Mouse (Mus musculus): ENCODE data around the gene Pnpla6.

Gene Pnpla6

DNA sequence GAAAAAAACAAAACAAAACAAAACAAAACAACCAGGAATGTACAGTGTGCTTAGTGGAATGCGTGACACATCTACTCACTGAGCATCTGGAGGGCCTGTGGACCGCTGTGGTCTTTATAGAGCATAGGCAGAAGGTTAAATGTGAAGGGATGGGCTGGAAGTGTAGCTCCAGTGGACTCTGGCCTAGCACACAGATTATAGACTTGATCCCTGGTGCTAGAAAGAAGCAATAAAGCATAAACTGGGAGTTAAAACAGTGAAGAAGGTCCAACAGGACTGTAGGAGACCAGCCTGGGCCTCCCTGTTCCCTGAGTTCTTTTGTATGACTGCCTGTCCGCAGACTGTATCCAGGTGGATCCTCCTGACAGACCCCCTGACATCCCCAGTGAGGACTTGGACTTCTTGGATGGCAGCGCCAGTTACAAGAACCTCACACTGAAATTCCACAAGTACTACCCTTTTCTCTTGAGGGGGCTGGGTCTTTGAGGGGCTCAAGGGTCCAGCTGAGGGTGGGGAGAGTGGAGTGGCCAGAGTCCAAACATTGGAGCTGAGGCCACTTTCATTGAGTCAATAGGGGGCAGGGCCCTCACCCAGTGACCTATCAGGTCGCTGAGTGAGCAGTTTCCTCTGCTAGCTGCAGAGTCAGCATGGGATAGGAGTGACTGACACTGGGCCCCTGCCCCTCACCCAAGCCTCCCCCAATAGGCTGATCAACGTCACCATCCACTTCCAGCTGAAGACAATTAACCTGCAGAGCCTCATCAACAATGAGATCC lies 7.0 kb upstream of the Pnpla6 start:
- DNase-seq = no peak

DNA sequence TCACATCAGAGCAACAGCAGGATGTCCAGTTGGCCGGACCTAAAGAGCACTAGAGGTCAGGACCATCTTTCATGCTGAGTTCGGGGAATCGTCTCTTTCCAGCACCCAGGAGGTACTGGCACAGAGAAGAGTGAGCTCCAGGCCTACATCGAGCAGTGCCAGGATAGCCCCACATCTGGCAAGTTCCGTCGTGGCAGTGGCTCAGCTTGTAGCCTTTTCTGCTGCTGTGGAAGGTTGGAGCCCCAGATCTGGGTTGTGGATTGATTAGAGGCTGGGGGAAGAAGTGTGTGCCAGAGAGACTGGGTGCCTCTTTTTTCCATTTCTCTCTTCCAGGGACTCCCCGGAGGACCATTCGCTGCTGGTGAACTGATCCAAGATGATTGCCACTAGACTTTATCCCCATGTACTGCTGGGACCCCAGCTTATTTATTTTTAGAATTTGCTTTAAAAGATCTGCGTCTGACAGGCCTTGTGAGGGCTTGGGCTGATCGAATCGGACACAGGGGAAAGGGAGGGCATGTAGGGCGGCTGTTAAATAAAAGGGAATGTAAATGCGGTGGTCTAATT lies 420 bp upstream of the Pnpla6 start:
- no peak for DNase-seq

DNA sequence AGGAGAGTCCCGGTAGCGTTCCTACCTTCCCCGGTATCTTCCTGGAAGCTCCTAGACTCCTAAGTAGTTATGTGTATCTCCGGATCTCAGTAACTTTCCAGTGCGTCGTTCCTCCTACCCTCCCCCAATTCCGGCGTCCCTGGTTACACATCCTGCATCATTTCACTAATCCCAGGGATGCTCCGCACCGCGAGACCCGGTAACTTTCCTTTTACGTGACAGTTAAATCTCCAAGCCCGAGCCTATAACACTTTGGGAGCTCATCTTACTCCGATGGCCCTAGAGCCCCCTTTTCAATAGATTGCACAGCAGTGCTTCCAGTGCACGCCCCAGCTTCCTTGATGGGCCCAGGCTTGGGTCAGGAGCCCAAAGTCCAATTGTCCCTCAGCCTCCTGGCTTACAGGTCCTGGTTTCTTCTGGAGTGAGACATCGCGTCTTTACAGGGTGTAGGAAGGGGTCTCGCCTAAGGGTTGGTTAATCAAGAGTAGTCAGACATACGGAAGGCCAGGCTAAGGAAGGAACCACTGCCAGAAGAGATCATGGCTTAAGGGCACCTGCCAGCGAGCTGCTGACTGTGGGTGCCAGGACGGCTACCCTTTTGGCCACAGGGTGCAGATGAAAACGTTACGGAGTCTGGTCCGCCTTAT lies 710 bp downstream of the Pnpla6 start:
- no peak for DNase-seq

DNA sequence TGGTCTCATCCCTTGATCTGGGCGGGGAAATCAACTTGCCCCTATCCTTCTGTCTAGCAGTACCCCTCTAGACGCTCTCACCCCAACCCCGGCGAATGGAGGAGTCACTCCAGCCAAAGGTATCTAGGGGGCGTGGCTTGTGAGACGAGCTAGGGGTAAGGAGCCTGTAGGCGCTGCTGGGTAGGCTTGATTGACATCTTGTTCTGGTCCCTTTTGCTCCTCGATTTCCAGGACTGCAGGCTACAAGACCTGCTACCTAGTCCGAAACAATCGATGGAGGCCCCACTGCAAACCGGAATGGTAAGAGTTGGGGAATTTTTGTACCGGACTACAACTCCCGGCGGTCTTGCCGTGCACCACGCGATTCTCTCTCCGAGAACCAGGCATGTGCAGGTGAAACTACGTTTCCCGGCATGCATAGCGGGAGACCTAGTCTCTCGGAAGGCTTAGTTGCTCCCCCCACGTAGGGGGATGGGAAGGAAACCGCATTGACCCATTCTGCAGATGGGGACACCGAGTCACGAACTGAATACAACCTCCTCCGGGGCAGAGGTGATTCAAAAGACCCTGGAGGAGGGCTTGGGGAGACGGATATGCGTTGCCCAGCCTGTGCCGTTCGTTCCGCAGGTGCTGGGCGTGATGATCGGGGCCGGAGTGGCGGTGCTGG lies 1.4 kb downstream of the Pnpla6 start:
- peak; percentile 92 for DNase-seq

DNA sequence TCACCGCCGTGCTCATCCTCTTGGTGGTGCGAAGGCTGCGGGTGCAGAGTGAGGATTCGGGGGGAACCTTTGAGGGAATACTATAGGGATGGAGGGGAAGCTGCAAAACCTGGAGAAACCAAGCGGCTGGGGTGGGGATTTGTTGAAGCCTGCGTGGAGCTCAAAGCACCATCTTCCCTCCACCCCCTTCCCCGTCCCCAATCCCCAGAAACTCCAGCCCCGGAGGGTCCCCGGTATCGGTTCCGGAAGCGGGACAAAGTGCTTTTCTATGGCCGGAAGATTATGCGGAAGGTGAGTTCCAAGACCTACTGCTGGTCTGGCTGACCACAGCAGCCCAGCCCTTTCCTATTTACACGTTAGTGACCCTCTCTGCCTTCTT lies 1.9 kb downstream of the Pnpla6 start:
- DNase-seq = no peak

DNA sequence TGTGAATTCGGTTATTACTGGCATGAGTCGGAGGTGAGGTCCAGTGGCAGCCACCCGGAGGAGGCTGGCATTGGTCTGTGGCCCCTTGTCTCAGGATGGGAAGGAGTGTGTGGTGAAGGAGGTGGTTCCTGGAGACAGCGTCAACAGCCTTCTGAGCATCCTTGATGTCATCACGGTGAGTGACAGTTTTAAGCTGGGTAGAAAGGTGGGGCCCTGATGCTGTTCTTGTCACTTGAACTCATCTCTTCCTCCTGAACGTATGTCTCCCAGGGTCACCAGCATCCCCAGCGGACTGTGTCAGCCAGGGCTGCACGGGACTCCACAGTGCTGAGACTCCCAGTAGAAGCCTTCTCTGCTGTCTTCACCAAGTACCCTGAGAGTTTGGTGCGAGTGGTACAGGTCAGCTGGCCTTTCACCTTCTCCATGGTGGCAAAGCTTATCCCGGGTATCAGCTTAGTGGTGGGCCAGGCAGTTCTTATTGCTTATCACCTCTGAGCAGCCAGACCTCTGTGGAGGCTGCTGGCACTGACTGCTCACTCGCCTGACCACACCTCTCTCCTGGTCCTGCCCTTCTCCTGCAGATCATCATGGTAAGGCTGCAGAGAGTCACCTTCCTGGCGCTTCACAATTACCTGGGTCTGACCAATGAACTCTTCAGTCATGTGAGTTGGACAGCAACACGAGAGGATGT lies 7.0 kb downstream of the Pnpla6 start:
- no peak for DNase-seq

DNA sequence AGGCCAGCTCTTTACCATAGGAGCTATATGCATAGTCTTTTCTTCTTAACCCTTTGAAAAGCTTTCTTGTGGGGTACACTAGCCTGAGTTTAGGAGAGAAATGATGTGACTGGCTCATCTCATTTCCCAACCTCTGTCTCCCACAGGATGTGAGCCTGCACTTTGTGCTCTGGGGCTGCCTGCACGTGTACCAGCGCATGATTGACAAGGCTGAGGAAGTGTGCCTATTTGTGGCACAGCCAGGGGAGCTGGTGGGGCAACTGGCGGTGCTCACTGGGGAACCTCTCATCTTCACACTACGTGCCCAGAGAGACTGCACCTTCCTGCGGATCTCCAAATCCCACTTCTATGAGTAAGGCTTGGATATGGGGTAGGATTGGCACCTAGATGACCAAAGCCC lies 15.6 kb downstream of the Pnpla6 start:
- no peak for DNase-seq

DNA sequence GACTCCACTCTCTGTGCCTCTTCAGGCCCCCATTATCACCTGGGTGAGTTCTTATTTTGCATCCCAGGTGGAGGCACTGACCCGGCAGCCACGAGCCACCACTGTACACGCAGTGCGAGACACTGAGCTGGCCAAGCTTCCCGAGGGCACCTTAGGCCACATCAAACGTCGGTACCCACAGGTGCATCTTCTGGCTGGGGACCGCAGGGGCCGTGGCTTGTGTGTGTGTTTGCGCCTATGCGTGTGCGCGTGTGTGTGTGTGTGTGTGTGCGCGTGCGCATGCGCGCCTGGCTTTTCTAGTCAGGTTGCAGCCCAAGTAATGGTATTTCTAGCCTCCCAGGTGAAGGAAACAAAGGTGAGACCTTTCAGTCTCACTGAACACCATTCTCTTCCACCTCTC lies 16.8 kb downstream of the Pnpla6 start:
- no peak for DNase-seq

DNA sequence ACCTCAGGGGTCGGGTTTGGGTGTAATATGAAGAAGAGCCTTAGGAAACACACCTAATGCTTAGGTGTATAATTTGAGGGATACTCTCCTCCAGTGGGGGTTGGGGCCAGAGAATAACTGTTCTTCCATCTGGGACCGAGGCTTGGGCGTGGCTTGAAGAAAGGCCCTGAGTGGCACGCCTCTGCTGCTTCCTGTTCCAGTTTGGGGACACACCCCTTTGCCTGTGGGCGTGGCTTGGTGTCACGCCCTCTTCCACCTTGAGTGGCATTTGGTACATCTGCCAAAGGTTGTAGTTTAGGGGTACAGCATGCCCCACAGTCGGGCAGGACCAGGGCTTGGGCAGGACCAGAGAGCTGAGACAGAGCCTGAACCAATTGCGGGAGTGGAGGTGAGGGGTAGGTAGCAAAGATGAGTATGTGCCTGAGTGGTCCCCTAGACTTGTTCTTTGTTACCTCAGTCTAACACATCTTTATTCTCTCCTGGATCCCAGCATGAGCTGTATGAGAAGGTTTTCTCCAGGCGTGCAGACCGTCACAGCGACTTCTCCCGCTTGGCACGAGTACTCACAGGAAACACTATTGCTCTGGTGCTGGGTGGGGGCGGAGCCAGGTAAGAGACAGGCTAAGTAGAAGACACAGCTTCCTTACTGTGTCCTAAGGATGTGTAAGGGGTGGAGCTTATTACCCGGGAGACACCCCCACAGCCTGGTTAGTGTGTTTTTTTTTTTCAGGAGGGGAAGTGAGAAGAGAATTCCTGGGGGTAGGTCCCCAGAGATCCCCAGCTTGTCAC lies 21.1 kb downstream of the Pnpla6 start:
- peak; percentile 19 for DNase-seq

DNA sequence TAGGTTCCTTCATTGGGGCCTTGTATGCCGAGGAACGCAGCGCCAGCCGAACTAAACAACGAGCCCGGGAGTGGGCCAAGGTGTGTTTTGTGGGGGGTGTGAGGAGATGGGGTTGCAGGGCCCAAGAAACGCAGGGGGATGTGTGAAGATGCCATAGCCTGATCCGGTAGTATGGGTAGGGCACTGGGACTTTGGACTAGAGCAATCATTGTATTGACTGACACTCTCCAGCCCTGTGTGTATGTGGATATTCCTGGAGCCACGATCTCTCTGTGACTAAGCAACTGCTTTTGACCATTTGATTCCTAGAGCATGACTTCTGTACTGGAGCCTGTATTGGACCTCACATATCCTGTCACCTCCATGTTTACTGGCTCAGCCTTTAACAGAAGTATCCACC lies 21.8 kb downstream of the Pnpla6 start:
- no peak for DNase-seq

DNA sequence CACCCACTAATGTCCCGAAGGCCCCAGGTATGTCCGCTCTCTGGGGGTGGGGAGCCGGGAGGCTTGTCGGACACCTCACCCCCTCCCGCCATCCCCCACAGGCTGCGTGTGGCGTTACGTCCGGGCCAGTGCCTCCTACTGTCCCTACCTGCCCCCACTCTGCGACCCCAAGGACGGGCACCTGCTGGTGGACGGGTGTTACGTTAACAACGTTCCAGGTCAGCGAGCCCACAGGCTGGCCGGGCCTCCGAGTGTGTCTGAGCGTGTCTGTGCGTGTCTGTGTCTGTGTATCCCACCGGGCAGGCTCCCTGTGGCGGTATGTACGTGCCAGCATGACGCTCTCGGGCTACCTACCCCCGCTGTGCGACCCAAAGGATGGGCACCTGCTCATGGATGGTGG lies 22.5 kb downstream of the Pnpla6 start:
- DNase-seq = no peak

DNA sequence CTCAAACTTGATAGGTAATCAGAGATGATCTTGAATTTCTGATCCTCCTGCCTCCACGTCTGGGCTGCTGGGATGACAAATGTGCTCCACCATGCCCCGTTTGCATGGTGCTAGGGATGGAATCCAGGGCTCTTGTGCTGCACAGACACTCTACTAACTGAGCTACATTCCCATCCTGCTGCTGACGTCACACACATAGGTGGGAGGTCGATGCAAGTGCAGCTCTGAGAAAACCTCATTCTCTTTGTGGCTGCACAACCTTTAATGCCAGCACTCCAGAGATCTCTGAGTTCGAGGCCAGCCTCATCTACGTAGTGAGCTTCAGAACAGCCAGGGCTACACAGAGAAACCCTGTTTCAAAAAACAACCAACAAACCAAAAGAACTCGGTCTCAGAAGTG lies 24.0 kb downstream of the Pnpla6 start:
- no peak for DNase-seq

DNA sequence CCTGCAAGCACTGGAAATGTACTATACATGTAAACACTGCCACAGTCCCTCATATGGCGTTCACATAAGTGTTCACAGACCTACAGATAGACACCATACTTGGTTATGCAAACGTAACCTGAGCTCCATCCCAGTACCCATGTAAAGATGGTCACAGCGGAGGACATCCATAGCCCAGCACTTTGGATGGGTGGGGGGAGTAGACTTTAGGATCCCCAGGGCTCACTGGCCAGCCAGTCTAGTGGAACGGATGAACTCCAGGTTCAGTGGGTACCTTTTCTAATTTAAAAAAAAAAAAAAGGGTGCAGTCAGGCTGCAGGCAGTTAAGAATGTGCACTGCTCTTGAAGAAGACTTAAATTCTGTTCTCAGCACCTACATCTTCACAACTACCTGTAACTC lies 24.9 kb downstream of the Pnpla6 start:
- no peak for DNase-seq

DNA sequence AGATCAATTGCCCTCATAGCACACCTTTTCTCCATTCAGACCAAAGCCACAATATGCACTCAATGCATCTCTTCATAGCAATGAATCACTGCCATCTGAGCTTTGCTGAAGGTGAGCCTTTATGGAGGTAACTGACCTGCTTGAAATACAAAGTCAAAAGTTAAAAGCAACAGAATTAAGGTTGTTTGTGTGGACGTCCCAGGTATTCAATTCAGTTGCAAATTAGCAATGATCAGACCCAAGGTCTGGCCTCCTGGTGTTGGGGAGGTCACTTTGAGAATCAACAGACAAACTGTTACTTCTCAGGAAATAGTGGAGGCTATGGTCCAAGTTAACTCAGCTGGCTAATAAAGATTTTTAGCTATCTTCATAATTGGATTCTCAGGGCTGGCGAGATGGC lies 31.3 kb downstream of the Pnpla6 start:
- no peak for DNase-seq

DNA sequence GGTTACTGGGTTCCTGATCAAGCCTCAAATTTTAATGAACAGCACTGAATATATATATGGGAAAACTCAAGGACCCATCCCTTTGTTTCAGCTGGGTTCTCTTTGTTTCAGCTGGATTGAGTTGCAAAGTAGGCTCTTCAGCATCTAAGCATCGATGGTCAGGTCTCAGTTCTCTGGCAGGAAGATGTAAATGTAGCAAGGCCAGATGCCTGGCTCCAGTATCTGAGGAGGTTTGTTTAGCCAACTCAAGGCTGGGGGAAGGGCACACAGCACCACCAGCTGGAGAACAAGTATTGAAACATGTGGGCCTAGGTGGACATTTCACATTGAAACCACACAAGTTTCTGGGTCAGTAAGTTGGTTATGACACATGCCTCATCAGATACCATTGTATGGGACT lies 37.1 kb downstream of the Pnpla6 start:
- DNase-seq = no peak

DNA sequence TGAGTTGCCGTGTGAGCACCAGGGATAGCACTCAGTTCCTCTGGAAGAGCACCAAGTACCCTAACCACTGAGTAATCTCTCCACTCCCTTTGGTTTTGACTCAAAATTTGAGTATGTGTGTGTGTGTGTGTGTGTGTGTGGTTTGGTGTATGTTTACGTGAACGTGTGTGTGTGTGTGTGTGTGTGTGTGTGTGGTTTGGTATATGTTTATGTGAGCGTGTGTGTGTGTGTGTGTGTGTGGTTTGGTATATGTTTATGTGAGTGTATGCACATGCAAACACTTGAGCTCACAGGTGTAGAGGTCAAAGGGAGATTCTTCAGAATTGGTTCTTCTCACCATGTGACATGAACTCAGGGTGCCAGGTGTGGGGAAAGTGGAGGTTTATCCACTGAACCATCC lies 40.9 kb downstream of the Pnpla6 start:
- no peak for DNase-seq

DNA sequence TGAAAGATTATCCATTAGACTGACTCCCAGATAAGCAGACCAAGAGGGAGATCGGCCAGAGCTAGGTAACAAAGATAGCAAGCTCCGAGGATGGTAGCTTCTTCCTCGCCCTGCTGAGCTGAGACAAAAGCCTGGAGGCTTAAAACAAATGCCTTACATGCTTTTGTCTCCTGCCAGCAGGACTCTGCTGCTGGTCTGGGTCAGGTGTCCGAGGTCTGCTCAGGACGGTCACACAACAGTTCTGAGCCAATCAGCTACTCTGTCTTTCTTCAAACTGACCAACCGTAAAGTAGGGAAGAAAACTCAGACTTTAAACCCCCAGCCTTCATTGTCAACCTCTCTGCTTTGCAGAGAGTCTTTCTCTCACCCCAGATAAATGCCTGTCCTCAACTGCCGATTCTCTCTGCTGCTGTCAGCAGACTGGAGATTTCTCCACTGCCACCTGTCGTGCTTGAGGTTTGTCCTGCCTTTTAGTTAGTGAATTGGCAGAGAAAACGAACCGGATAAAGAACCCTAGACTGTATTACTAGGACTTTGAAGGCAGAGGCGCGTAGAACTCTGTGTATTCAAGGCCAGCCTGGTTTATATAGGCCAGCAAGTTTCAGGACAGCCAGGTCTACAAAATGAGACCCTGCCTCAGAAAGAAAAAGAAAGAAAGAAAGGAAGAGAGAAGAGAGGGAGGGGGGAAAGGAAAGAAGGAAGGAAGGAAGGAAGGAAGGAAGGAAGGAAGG lies 52.6 kb downstream of the Pnpla6 start, which contains the start of gene C330021F23Rik:
Gene C330021F23Rik (plus strand): TSS at position 350 of the 731 bp plus-strand sequence.
- no peak for DNase-seq

DNA sequence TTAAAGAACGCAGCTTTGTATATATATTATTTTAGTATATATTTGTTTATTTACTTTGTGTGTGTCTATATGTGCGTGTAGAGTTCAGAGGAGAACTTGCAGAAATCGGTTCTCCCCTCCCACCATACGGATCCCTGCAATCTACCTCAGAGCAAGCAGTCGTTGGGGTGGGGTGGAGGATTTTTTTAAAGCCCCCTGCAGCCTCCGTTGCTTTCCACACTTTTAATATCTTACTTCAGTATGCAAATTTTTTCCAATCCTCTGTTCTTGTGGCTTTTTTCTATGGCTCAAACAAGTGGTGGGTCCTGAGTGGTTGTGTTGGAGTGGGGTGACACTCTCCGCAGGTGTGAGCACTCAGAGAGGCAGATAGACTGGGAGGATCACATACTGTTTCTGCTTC lies 53.2 kb downstream of the Pnpla6 start:
- no peak for DNase-seq

DNA sequence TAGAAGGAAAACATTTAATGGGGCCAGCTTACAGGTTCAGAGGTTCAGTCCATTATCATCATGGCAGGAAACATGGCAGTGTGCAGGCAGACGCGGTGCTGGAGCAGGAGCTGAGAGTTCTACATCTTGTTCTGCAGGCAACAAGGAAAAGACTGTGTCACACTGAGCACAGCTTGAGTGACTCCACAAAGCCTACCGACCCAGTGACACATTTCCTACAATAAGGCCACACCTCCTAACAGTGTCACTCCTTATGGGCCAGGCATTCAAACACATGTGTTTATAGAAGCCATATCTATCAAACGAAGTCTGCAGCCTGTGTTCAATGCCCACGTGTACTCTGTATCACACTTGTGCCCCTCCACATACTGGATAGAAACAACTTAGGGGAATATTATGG lies 54.6 kb downstream of the Pnpla6 start:
- DNase-seq = no peak

DNA sequence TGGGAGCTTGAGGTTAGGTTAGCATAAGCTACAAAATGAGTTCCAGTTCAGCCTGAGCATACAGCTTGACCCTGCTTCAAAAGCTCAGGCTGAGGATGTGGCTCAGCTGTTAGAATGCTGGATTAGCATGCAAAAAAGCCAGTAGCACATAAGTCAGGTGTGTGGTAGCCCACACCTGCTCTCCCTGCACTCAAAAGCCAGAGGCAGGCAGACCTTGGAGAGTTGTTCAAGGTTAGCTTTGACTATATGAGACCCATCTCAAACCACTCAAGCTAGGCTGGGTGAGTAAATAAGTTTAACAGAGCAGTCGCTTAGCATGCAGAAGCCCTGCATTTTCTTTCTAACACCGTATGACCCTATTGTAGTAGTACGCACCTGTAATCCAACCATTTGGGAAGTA lies 59.4 kb downstream of the Pnpla6 start:
- no peak for DNase-seq

DNA sequence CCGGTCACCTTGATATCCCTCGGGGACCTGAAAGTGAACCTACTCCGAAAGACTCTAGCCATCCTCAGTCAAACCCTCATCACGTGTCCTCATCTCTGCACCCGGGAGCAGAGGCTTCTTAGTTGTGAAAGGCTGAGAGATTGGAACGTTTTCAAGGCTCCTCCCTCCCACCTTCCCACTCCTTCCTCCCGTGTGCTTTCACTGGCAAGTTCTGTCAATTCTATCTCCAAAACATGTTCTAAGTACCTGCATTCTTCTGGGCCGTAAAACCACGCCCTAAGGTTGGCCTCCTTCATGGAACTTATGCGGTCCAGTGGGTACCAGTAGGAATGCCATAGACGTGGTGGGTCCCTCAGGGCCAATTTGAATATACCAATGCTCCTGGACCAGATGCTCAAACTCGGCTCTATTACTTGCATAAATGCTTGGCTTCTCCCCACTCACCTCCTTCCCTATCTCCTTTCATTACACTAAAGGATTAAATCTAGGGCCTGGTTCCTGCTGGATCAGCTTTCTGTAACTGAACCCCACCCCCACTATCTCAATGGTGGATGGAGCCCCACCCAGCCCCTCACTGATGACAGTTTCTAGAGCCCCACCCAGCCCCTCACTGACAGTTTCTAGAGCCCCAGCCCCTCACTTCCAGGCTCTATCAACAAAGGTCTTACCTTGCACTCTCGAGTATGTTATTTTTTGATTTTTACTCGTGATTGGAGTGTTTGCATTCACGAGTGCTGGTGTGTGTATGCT lies 61.2 kb downstream of the Pnpla6 start:
- DNase-seq = no peak
